Mouse (Mus musculus) small intestine, adult 2 months (tissue): Measurements from ENCODE around the gene Negr1.

Experiments
- CTCF ChIP-seq: fragments of 200-500 bp; IDR thresholded peaks from 2 replicates; pipeline ENCODE4 v1.5.1; 2012; ENCODE audit warnings: low read depth, mild to moderate bottlenecking, control low read depth, inconsistent platforms, low read length, moderate library complexity, mixed read lengths; ENCODE audit not compliant: insufficient replicate concordance, insufficient read length; ENCODE audit errors: extremely low read depth
- POLR2A ChIP-seq: fragments of 200-500 bp; IDR thresholded peaks from 2 replicates; pipeline ENCODE4 v1.6.1; 2012; ENCODE audit warnings: low read depth, mild to moderate bottlenecking, control low read depth, inconsistent platforms, low read length, moderate library complexity

- TF ChIP-seq POLR2A (no peak), CTCF (no peak)
Observed at GRCm38 (mm10) chr3:157105580-157106264, 544.1 kb downstream of the Negr1 start.
